Mouse (Mus musculus) layer of hippocampus, postnatal 36 days (tissue): ENCODE measurements at regions not wholly inside any gene's neighbourhood (a gene's known extent, or its start where the extent isn't known, plus 50 kb on each side); places are given as distances from the start of the nearest gene placed in this dataset.
"Not testable (repeated sequence)": the region's sequence is repeated elsewhere in the genome, so short reads cannot be mapped to it uniquely, and the experiment has no call there.

Experiments
- DNase-seq, 2 experiments: peaks; one replicate each; pipeline ENCODE4 v3.0.0; 2022

GRCm38 (mm10) chr4:97509576-97509975 is 263.0 kb upstream of the Nfia start:
- DNase-seq, result no peak

GRCm38 (mm10) chr4:97505734-97506133 is 266.8 kb upstream of the Nfia start:
- no peak for DNase-seq

- DNase-seq, result no peak
These were observed 281.2 kb upstream of the Nfia start for GRCm38 (mm10) chr4:97491248-97491804.

- no peak for DNase-seq
These were observed 286.2 kb upstream of the Nfia start for GRCm38 (mm10) chr4:97486354-97486753.

- DNase-seq, result no peak
These were observed 287.3 kb upstream of the Nfia start for GRCm38 (mm10) chr4:97485225-97485624.

GRCm38 (mm10) chr4:97482701-97483246 is 289.8 kb upstream of the Nfia start:
- no peak for DNase-seq

- no peak for DNase-seq
These were observed 290.7 kb upstream of the Nfia start for GRCm38 (mm10) chr4:97481836-97482235.

GRCm38 (mm10) chr4:97476571-97477190 is 293.7 kb upstream of the Gm10192 start:
- DNase-seq, result peak in 1 of 2 experiments; percentile 12

- DNase-seq, result not testable (repeated sequence)
These were observed 290.5 kb upstream of the Gm10192 start for GRCm38 (mm10) chr4:97473492-97473891.

GRCm38 (mm10) chr4:97465932-97466666 is 283.1 kb upstream of the Gm10192 start:
- DNase-seq, result peak; percentile 6 to 7

GRCm38 (mm10) chr4:97465517-97465916 is 282.6 kb upstream of the Gm10192 start:
- no peak for DNase-seq

GRCm38 (mm10) chr4:97461177-97461576 is 278.2 kb upstream of the Gm10192 start:
- no peak for DNase-seq

GRCm38 (mm10) chr4:97439288-97440029 is 256.5 kb upstream of the Gm10192 start:
- DNase-seq, result no peak

GRCm38 (mm10) chr4:97432681-97433080 is 249.7 kb upstream of the Gm10192 start:
- DNase-seq, result no peak

- no peak for DNase-seq
These were observed 249.1 kb upstream of the Gm10192 start for GRCm38 (mm10) chr4:97432094-97432493.

GRCm38 (mm10) chr4:97431239-97431638 is 248.3 kb upstream of the Gm10192 start:
- DNase-seq, result no peak

GRCm38 (mm10) chr4:97419845-97420244 is 236.9 kb upstream of the Gm10192 start:
- DNase-seq, result no peak

GRCm38 (mm10) chr4:97418616-97419015 is 235.7 kb upstream of the Gm10192 start:
- DNase-seq, result peak; percentile 45 to 59

GRCm38 (mm10) chr4:97417943-97418342 is 235.0 kb upstream of the Gm10192 start:
- DNase-seq, result no peak

- no peak for DNase-seq
These were observed 225.8 kb upstream of the Gm10192 start for GRCm38 (mm10) chr4:97408633-97409296.

GRCm38 (mm10) chr4:97394697-97395280 is 211.8 kb upstream of the Gm10192 start:
- no peak for DNase-seq

GRCm38 (mm10) chr4:97381084-97381483 is 198.1 kb upstream of the Gm10192 start:
- no peak for DNase-seq
